Mouse (Mus musculus): Measurements from ENCODE around the gene Foxp1. TPM values are rescaled to one million over a fixed set of nuclear protein-coding genes. Genes with fewer than 3 reads are reported as not detected.
A peak's percentile ranks its signal among the peaks of the same experiment; 100 is the strongest.

Foxp1 gene
- polyA plus RNA-seq, 1 experiment from 2014 or later, result 110 TPM

- peaks cover 43% of the 10 kb centered on the region for H3K4me1 ChIP-seq (ENCODE audit: control insufficient read depth, insufficient read depth, low read length)
- H3K4me2 ChIP-seq, result no peak overlapping the region
- H3K9me3 ChIP-seq (replicated peaks; ENCODE audit: control insufficient read depth, low read length), result no peaks in the 10 kb centered on the region
- no peaks in the 10 kb centered on the region for H3K27me3 ChIP-seq (ENCODE audit: control insufficient read depth, insufficient read depth, low read length)
- 30% methylated on average over 4 of the region's 4 CpGs for WGBS (ENCODE audit: insufficient replicate concordance)
- ATAC-seq (replicated peaks; ENCODE audit: insufficient number of reproducible peaks, low FRiP score, low TSS enrichment), result no peak
- no peak overlapping the region for H3K4me3 ChIP-seq (ENCODE audit: low read depth, low read length)
- no peaks in the 10 kb centered on the region for H3K36me3 ChIP-seq (ENCODE audit: control insufficient read depth, insufficient read depth, low read length)
- H3K9ac ChIP-seq (ENCODE audit: low read depth, low read length), result no peak overlapping the region
- H3K27ac ChIP-seq (ENCODE audit: low read depth, low read length), result no peak overlapping the region
Measured at GRCm38 (mm10) chr6:99188366-99189216, 333.9 kb downstream of the Foxp1 start.

GRCm38 (mm10) chr6:99187914-99188313, 334.6 kb downstream of the Foxp1 start:
- Histone ChIP-seq H3K4me3 (ENCODE audit: low read depth, low read length) (no peak overlapping the region), H3K27ac (ENCODE audit: low read depth, low read length) (no peak overlapping the region), H3K9ac (ENCODE audit: low read depth, low read length) (no peak overlapping the region), H3K36me3 (ENCODE audit: control insufficient read depth, insufficient read depth, low read length) (no peaks in the 10 kb centered on the region), H3K27me3 (ENCODE audit: control insufficient read depth, insufficient read depth, low read length) (no peaks in the 10 kb centered on the region), H3K4me1 (ENCODE audit: control insufficient read depth, insufficient read depth, low read length) (peaks cover 39% of the 10 kb centered on the region), H3K4me2 (no peak overlapping the region), H3K9me3 (replicated peaks; ENCODE audit: control insufficient read depth, low read length) (no peaks in the 10 kb centered on the region)
- whole genome bisulfite sequencing (ENCODE audit: insufficient replicate concordance), result 73% methylated on average over 3 of the region's 3 CpGs
- ATAC-seq (replicated peaks; ENCODE audit: insufficient number of reproducible peaks, low FRiP score, low TSS enrichment), result no peak

- Histone ChIP-seq H3K27ac (ENCODE audit: low read depth, low read length) (no peak overlapping the region), H3K27me3 (ENCODE audit: control insufficient read depth, insufficient read depth, low read length) (no peaks in the 10 kb centered on the region), H3K4me1 (ENCODE audit: control insufficient read depth, insufficient read depth, low read length) (peaks cover 39% of the 10 kb centered on the region), H3K36me3 (ENCODE audit: control insufficient read depth, insufficient read depth, low read length) (no peaks in the 10 kb centered on the region), H3K4me2 (no peak overlapping the region), H3K9ac (ENCODE audit: low read depth, low read length) (no peak overlapping the region), H3K9me3 (replicated peaks; ENCODE audit: control insufficient read depth, low read length) (no peaks in the 10 kb centered on the region), H3K4me3 (ENCODE audit: low read depth, low read length) (no peak overlapping the region)
- WGBS (ENCODE audit: insufficient replicate concordance), result 69% methylated on average over 2 of the region's 2 CpGs
- no peak for ATAC-seq (replicated peaks; ENCODE audit: insufficient number of reproducible peaks, low FRiP score, low TSS enrichment)
Measured at GRCm38 (mm10) chr6:99187415-99187814, 335.1 kb downstream of the Foxp1 start.

GRCm38 (mm10) chr6:99186569-99186968, 336.0 kb downstream of the Foxp1 start:
- 32% methylated on average over 7 of the region's 7 CpGs for WGBS (ENCODE audit: insufficient replicate concordance)
- no peak overlapping the region for H3K9ac ChIP-seq (ENCODE audit: low read depth, low read length)
- peaks cover 33% of the 10 kb centered on the region for H3K4me1 ChIP-seq (ENCODE audit: control insufficient read depth, insufficient read depth, low read length)
- no peak for ATAC-seq (replicated peaks; ENCODE audit: insufficient number of reproducible peaks, low FRiP score, low TSS enrichment)
- peak overlapping the region; percentile 62; the same call in 1 of the 2 replicates for H3K27ac ChIP-seq (ENCODE audit: low read depth, low read length)
- H3K27me3 ChIP-seq (ENCODE audit: control insufficient read depth, insufficient read depth, low read length), result no peaks in the 10 kb centered on the region
- H3K4me2 ChIP-seq, result no peak overlapping the region; the same call in 1 of the 2 replicates
- no peaks in the 10 kb centered on the region for H3K9me3 ChIP-seq (replicated peaks; ENCODE audit: control insufficient read depth, low read length)
- no peaks in the 10 kb centered on the region for H3K36me3 ChIP-seq (ENCODE audit: control insufficient read depth, insufficient read depth, low read length)
- no peak overlapping the region for H3K4me3 ChIP-seq (ENCODE audit: low read depth, low read length)

GRCm38 (mm10) chr6:99185797-99186196, 336.7 kb downstream of the Foxp1 start:
- no peak for ATAC-seq (replicated peaks; ENCODE audit: insufficient number of reproducible peaks, low FRiP score, low TSS enrichment)
- H3K4me2 ChIP-seq, result no peak overlapping the region
- no peak overlapping the region for H3K4me3 ChIP-seq (ENCODE audit: low read depth, low read length)
- no peak overlapping the region for H3K9ac ChIP-seq (ENCODE audit: low read depth, low read length)
- no peaks in the 10 kb centered on the region for H3K36me3 ChIP-seq (ENCODE audit: control insufficient read depth, insufficient read depth, low read length)
- H3K27me3 ChIP-seq (ENCODE audit: control insufficient read depth, insufficient read depth, low read length), result no peaks in the 10 kb centered on the region
- H3K4me1 ChIP-seq (ENCODE audit: control insufficient read depth, insufficient read depth, low read length), result peaks cover 27% of the 10 kb centered on the region
- H3K9me3 ChIP-seq (replicated peaks; ENCODE audit: control insufficient read depth, low read length), result no peaks in the 10 kb centered on the region
- H3K27ac ChIP-seq (ENCODE audit: low read depth, low read length), result no peak overlapping the region
- 73% methylated on average over 2 of the region's 2 CpGs for WGBS (ENCODE audit: insufficient replicate concordance)

- no peak overlapping the region for H3K4me2 ChIP-seq
- no peak for ATAC-seq (replicated peaks; ENCODE audit: insufficient number of reproducible peaks, low FRiP score, low TSS enrichment)
- H3K9ac ChIP-seq (ENCODE audit: low read depth, low read length), result no peak overlapping the region
- no peaks in the 10 kb centered on the region for H3K27me3 ChIP-seq (ENCODE audit: control insufficient read depth, insufficient read depth, low read length)
- no peak overlapping the region for H3K4me3 ChIP-seq (ENCODE audit: low read depth, low read length)
- no peaks in the 10 kb centered on the region for H3K36me3 ChIP-seq (ENCODE audit: control insufficient read depth, insufficient read depth, low read length)
- H3K4me1 ChIP-seq (ENCODE audit: control insufficient read depth, insufficient read depth, low read length), result peaks cover 24% of the 10 kb centered on the region
- 88% methylated on average over 5 of the region's 5 CpGs for WGBS (ENCODE audit: insufficient replicate concordance)
- no peak overlapping the region for H3K27ac ChIP-seq (ENCODE audit: low read depth, low read length)
- no peaks in the 10 kb centered on the region for H3K9me3 ChIP-seq (replicated peaks; ENCODE audit: control insufficient read depth, low read length)
Measured at GRCm38 (mm10) chr6:99184051-99184450, 338.5 kb downstream of the Foxp1 start.

- no peaks in the 10 kb centered on the region for H3K27me3 ChIP-seq (ENCODE audit: control insufficient read depth, insufficient read depth, low read length)
- ATAC-seq (replicated peaks; ENCODE audit: insufficient number of reproducible peaks, low FRiP score, low TSS enrichment), result no peak
- WGBS (ENCODE audit: insufficient replicate concordance), result 77% methylated on average over 4 of the region's 4 CpGs
- no peaks in the 10 kb centered on the region for H3K36me3 ChIP-seq (ENCODE audit: control insufficient read depth, insufficient read depth, low read length)
- H3K9me3 ChIP-seq (replicated peaks; ENCODE audit: control insufficient read depth, low read length), result no peaks in the 10 kb centered on the region
- H3K27ac ChIP-seq (ENCODE audit: low read depth, low read length), result no peak overlapping the region
- H3K4me2 ChIP-seq, result no peak overlapping the region
- H3K4me1 ChIP-seq (ENCODE audit: control insufficient read depth, insufficient read depth, low read length), result peaks cover 15% of the 10 kb centered on the region
- H3K4me3 ChIP-seq (ENCODE audit: low read depth, low read length), result no peak overlapping the region
- H3K9ac ChIP-seq (ENCODE audit: low read depth, low read length), result no peak overlapping the region
Measured at GRCm38 (mm10) chr6:99182777-99183176, 339.7 kb downstream of the Foxp1 start.

GRCm38 (mm10) chr6:99176216-99176615, 346.3 kb downstream of the Foxp1 start:
- H3K9ac ChIP-seq (ENCODE audit: low read depth, low read length), result no peak overlapping the region
- no peak overlapping the region for H3K4me3 ChIP-seq (ENCODE audit: low read depth, low read length)
- 78% methylated on average over 3 of the region's 3 CpGs for WGBS (ENCODE audit: insufficient replicate concordance)
- no peaks in the 10 kb centered on the region for H3K9me3 ChIP-seq (replicated peaks; ENCODE audit: control insufficient read depth, low read length)
- peaks cover 44% of the 10 kb centered on the region for H3K4me1 ChIP-seq (ENCODE audit: control insufficient read depth, insufficient read depth, low read length)
- H3K4me2 ChIP-seq, result no peak overlapping the region
- no peaks in the 10 kb centered on the region for H3K27me3 ChIP-seq (ENCODE audit: control insufficient read depth, insufficient read depth, low read length)
- no peak for ATAC-seq (replicated peaks; ENCODE audit: insufficient number of reproducible peaks, low FRiP score, low TSS enrichment)
- no peaks in the 10 kb centered on the region for H3K36me3 ChIP-seq (ENCODE audit: control insufficient read depth, insufficient read depth, low read length)
- no peak overlapping the region for H3K27ac ChIP-seq (ENCODE audit: low read depth, low read length)

- no peaks in the 10 kb centered on the region for H3K9me3 ChIP-seq (replicated peaks; ENCODE audit: control insufficient read depth, low read length)
- no peaks in the 10 kb centered on the region for H3K27me3 ChIP-seq (ENCODE audit: control insufficient read depth, insufficient read depth, low read length)
- H3K4me3 ChIP-seq (ENCODE audit: low read depth, low read length), result no peak overlapping the region
- H3K27ac ChIP-seq (ENCODE audit: low read depth, low read length), result peak overlapping the region; percentile 46; the same call in 1 of the 2 replicates
- H3K36me3 ChIP-seq (ENCODE audit: control insufficient read depth, insufficient read depth, low read length), result no peaks in the 10 kb centered on the region
- no peak overlapping the region for H3K9ac ChIP-seq (ENCODE audit: low read depth, low read length)
- no peak overlapping the region for H3K4me2 ChIP-seq
- ATAC-seq (replicated peaks; ENCODE audit: insufficient number of reproducible peaks, low FRiP score, low TSS enrichment), result no peak
- 28% methylated on average over 5 of the region's 5 CpGs for WGBS (ENCODE audit: insufficient replicate concordance)
- H3K4me1 ChIP-seq (ENCODE audit: control insufficient read depth, insufficient read depth, low read length), result peaks cover 45% of the 10 kb centered on the region
Measured at GRCm38 (mm10) chr6:99175377-99175776, 347.1 kb downstream of the Foxp1 start.
